Mouse (Mus musculus): ENCODE results near the gene Itpkb. TPM values are rescaled to one million over a fixed set of nuclear protein-coding genes. Genes with fewer than 3 reads are reported as not detected.

The Itpkb gene
- polyA plus RNA-seq, 1 experiment from 2014 or later: 7.7 TPM

GRCm38 (mm10) chr1:180358466-180358865 is 28.2 kb downstream of the Itpkb start:
- peaks cover 41% of the 10 kb centered on the region for H3K4me1 ChIP-seq (ENCODE audit: control insufficient read depth, insufficient read depth, low read length)
- WGBS: 86% methylated on average over 8 of the region's 9 CpGs

GRCm38 (mm10) chr1:180359311-180359710 is 29.0 kb downstream of the Itpkb start:
- ATAC-seq (ENCODE audit: low FRiP score, low TSS enrichment): no peak
- no peaks in the 10 kb centered on the region for H3K27me3 ChIP-seq (ENCODE audit: control insufficient read depth, insufficient read depth, low read length)
- no peak overlapping the region for H3K9ac ChIP-seq (ENCODE audit: low read depth, low read length)
- peaks cover 42% of the 10 kb centered on the region for H3K4me1 ChIP-seq (ENCODE audit: control insufficient read depth, insufficient read depth, low read length)
- WGBS: 75% methylated on average over 5 of the region's 5 CpGs
- H3K9me3 ChIP-seq (ENCODE audit: control insufficient read depth, low read length): no peaks in the 10 kb centered on the region
- H3K27ac ChIP-seq (ENCODE audit: low read depth, low read length): no peak overlapping the region
- H3K4me2 ChIP-seq (replicated peaks; ENCODE audit: low read depth, low read length): no peak overlapping the region
- H3K36me3 ChIP-seq (ENCODE audit: control insufficient read depth, insufficient read depth, low read length): no peaks in the 10 kb centered on the region
- H3K4me3 ChIP-seq (ENCODE audit: low read length): no peak overlapping the region

More at GRCm38 (mm10) chr1:180358466-180358865, 28.2 kb downstream of the Itpkb start:
- no peak overlapping the region for H3K27ac ChIP-seq (ENCODE audit: low read depth, low read length)
- no peak overlapping the region for H3K9ac ChIP-seq (ENCODE audit: low read depth, low read length)
- H3K36me3 ChIP-seq (ENCODE audit: control insufficient read depth, insufficient read depth, low read length): no peaks in the 10 kb centered on the region
- no peak overlapping the region for H3K4me3 ChIP-seq (ENCODE audit: low read length)
- no peaks in the 10 kb centered on the region for H3K9me3 ChIP-seq (ENCODE audit: control insufficient read depth, low read length)
- H3K27me3 ChIP-seq (ENCODE audit: control insufficient read depth, insufficient read depth, low read length): no peaks in the 10 kb centered on the region
- H3K4me2 ChIP-seq (replicated peaks; ENCODE audit: low read depth, low read length): no peak overlapping the region
- ATAC-seq (ENCODE audit: low FRiP score, low TSS enrichment): no peak

DNA sequence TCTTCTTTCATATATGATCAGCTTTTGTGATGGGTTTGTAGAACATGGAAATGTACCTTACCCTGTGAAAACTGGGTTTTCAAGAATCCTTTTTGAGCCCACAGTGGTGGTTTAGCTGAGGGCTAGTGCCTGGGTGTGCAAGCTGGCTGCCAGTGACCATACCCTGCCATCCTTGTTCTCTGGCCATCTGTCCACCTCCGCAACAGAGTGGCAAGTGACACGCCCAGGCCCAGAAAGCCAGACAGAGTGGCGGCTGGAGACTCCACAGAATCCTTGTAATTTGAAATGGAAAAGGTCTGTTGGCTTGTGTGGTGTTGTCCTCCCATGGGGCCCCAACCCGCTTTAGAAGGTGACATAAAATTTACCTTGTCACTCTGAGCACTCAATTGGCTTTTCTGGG is 31.9 kb downstream of the Itpkb start:
- Histone ChIP-seq H3K4me3 (ENCODE audit: low read length) (no peak overlapping the region), H3K36me3 (ENCODE audit: control insufficient read depth, insufficient read depth, low read length) (no peaks in the 10 kb centered on the region), H3K9ac (ENCODE audit: low read depth, low read length) (no peak overlapping the region), H3K4me1 (ENCODE audit: control insufficient read depth, insufficient read depth, low read length) (peaks cover 51% of the 10 kb centered on the region), H3K9me3 (ENCODE audit: control insufficient read depth, low read length) (no peaks in the 10 kb centered on the region), H3K4me2 (replicated peaks; ENCODE audit: low read depth, low read length) (no peak overlapping the region), H3K27ac (ENCODE audit: low read depth, low read length) (no peak overlapping the region), H3K27me3 (ENCODE audit: control insufficient read depth, insufficient read depth, low read length) (no peaks in the 10 kb centered on the region)
- WGBS: 85% methylated on average over 4 of the region's 4 CpGs
- ATAC-seq (ENCODE audit: low FRiP score, low TSS enrichment): no peak

- 78% methylated on average over 5 of the region's 5 CpGs for WGBS
- peak overlapping the region; percentile 69; the same call in 1 of the 2 replicates for H3K27ac ChIP-seq (ENCODE audit: low read depth, low read length)
- no peak overlapping the region for H3K4me3 ChIP-seq (ENCODE audit: low read length)
Observed at GRCm38 (mm10) chr1:180362844-180363243, 32.6 kb downstream of the Itpkb start.

DNA sequence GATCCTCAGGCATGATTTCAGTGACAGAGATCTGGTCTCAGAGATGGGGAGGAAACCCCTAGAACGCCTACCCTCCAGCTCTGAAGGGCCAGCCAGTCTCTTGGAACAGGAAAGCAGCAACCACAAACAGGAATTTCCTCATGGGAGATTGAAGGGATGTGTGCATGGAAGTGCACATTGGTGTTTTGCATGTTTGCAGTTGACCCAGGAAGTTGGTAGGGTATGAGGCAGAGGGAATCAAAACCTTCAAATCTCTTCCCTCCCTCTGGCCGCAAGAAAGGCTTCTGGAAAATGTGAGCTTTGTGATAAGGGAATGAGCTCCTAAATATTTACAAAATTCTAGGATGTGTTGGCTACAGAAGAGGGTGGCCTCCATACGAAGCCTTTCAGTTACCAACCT is 33.0 kb downstream of the Itpkb start:
- ATAC-seq (ENCODE audit: low FRiP score, low TSS enrichment): no peak
- Histone ChIP-seq H3K27me3 (ENCODE audit: control insufficient read depth, insufficient read depth, low read length) (no peaks in the 10 kb centered on the region), H3K9ac (ENCODE audit: low read depth, low read length) (no peak overlapping the region), H3K4me3 (ENCODE audit: low read length) (no peak overlapping the region), H3K4me2 (replicated peaks; ENCODE audit: low read depth, low read length) (no peak overlapping the region; the same call in 1 of the 2 replicates), H3K9me3 (ENCODE audit: control insufficient read depth, low read length) (no peaks in the 10 kb centered on the region), H3K27ac (ENCODE audit: low read depth, low read length) (peak overlapping the region; percentile 69; the same call in 1 of the 2 replicates), H3K4me1 (ENCODE audit: control insufficient read depth, insufficient read depth, low read length) (peaks cover 53% of the 10 kb centered on the region), H3K36me3 (ENCODE audit: control insufficient read depth, insufficient read depth, low read length) (no peaks in the 10 kb centered on the region)
- WGBS: 67% methylated on average over 3 of the region's 3 CpGs

More at GRCm38 (mm10) chr1:180362844-180363243, 32.6 kb downstream of the Itpkb start:
- Histone ChIP-seq H3K27me3 (ENCODE audit: control insufficient read depth, insufficient read depth, low read length) (no peaks in the 10 kb centered on the region), H3K4me1 (ENCODE audit: control insufficient read depth, insufficient read depth, low read length) (peaks cover 52% of the 10 kb centered on the region), H3K9me3 (ENCODE audit: control insufficient read depth, low read length) (no peaks in the 10 kb centered on the region), H3K4me2 (replicated peaks; ENCODE audit: low read depth, low read length) (no peak overlapping the region; the same call in 1 of the 2 replicates), H3K9ac (ENCODE audit: low read depth, low read length) (no peak overlapping the region), H3K36me3 (ENCODE audit: control insufficient read depth, insufficient read depth, low read length) (no peaks in the 10 kb centered on the region)
- no peak for ATAC-seq (ENCODE audit: low FRiP score, low TSS enrichment)

GRCm38 (mm10) chr1:180364005-180364404 is 33.7 kb downstream of the Itpkb start:
- ATAC-seq (ENCODE audit: low FRiP score, low TSS enrichment): no peak
- Histone ChIP-seq H3K36me3 (ENCODE audit: control insufficient read depth, insufficient read depth, low read length) (no peaks in the 10 kb centered on the region), H3K9me3 (ENCODE audit: control insufficient read depth, low read length) (no peaks in the 10 kb centered on the region), H3K4me1 (ENCODE audit: control insufficient read depth, insufficient read depth, low read length) (peaks cover 56% of the 10 kb centered on the region), H3K27ac (ENCODE audit: low read depth, low read length) (peak overlapping the region; percentile 81; the same call in 1 of the 2 replicates), H3K4me2 (replicated peaks; ENCODE audit: low read depth, low read length) (peak overlapping the region; percentile 21), H3K27me3 (ENCODE audit: control insufficient read depth, insufficient read depth, low read length) (no peaks in the 10 kb centered on the region), H3K9ac (ENCODE audit: low read depth, low read length) (no peak overlapping the region), H3K4me3 (ENCODE audit: low read length) (no peak overlapping the region)
- 65% methylated on average over 17 of the region's 17 CpGs for WGBS

- H3K4me1 ChIP-seq (ENCODE audit: control insufficient read depth, insufficient read depth, low read length): peaks cover 56% of the 10 kb centered on the region
- H3K36me3 ChIP-seq (ENCODE audit: control insufficient read depth, insufficient read depth, low read length): no peaks in the 10 kb centered on the region
- peak overlapping the region; percentile 64; the same call in 1 of the 2 replicates for H3K9ac ChIP-seq (ENCODE audit: low read depth, low read length)
- H3K27ac ChIP-seq (ENCODE audit: low read depth, low read length): peak overlapping the region; percentile 81; the same call in 1 of the 2 replicates
- H3K27me3 ChIP-seq (ENCODE audit: control insufficient read depth, insufficient read depth, low read length): no peaks in the 10 kb centered on the region
- WGBS: 31% methylated on average over 2 of the region's 2 CpGs
- peak overlapping the region; percentile 84 for H3K4me2 ChIP-seq (replicated peaks; ENCODE audit: low read depth, low read length)
- H3K4me3 ChIP-seq (ENCODE audit: low read length): peak overlapping the region; percentile 44
- H3K9me3 ChIP-seq (ENCODE audit: control insufficient read depth, low read length): no peaks in the 10 kb centered on the region
- no peak for ATAC-seq (ENCODE audit: low FRiP score, low TSS enrichment)
Observed at GRCm38 (mm10) chr1:180364720-180365119, 34.4 kb downstream of the Itpkb start.

GRCm38 (mm10) chr1:180365180-180365810 is 35.0 kb downstream of the Itpkb start:
- H3K27ac ChIP-seq (ENCODE audit: low read depth, low read length): peak overlapping the region; percentile 81
- peak; percentile 94 for ATAC-seq (ENCODE audit: low FRiP score, low TSS enrichment)

More at GRCm38 (mm10) chr1:180365180-180365810, 35.0 kb downstream of the Itpkb start:
- peak overlapping the region; percentile 64; the same call in 1 of the 2 replicates for H3K9ac ChIP-seq (ENCODE audit: low read depth, low read length)
- no peaks in the 10 kb centered on the region for H3K9me3 ChIP-seq (ENCODE audit: control insufficient read depth, low read length)
- WGBS: 3% methylated on average over 29 of the region's 29 CpGs
- H3K4me2 ChIP-seq (replicated peaks; ENCODE audit: low read depth, low read length): peak overlapping the region; percentile 84
- H3K4me3 ChIP-seq (ENCODE audit: low read length): peak overlapping the region; percentile 44
- no peaks in the 10 kb centered on the region for H3K27me3 ChIP-seq (ENCODE audit: control insufficient read depth, insufficient read depth, low read length)
- H3K4me1 ChIP-seq (ENCODE audit: control insufficient read depth, insufficient read depth, low read length): peaks cover 56% of the 10 kb centered on the region
- H3K36me3 ChIP-seq (ENCODE audit: control insufficient read depth, insufficient read depth, low read length): no peaks in the 10 kb centered on the region
